Mouse (Mus musculus): ENCODE results near the gene Spi1. TPM values are rescaled to one million over a fixed set of nuclear protein-coding genes. Genes with fewer than 3 reads are reported as not detected.
"Not testable (repeated sequence)": the region's sequence is repeated elsewhere in the genome, so short reads cannot be mapped to it uniquely, and the experiment has no call there.

The Spi1 gene
- polyA plus RNA-seq, 1 experiment from 2014 or later = 9.4 TPM

GRCm38 (mm10) chr2:91109241-91109640 lies 27.1 kb downstream of the Spi1 start:
- Histone ChIP-seq H3K27ac (no peak overlapping the region), H3K4me3 (no peak overlapping the region), H3K4me2 (no peak overlapping the region), H3K4me1 (0 out of 2 replicates have a peak, but pooled peaks cover 6% of the 10 kb centered on the region), H3K9me3 (no peaks in the 10 kb centered on the region), H3K27me3 (no peaks in the 10 kb centered on the region), H3K9ac (no peak overlapping the region), H3K36me3 (no peaks in the 10 kb centered on the region)
- WGBS = 84% methylated on average over 5 of the region's 5 CpGs
- ATAC-seq (ENCODE audit: insufficient number of reproducible peaks, low FRiP score, low TSS enrichment, low read depth) = no peak

DNA sequence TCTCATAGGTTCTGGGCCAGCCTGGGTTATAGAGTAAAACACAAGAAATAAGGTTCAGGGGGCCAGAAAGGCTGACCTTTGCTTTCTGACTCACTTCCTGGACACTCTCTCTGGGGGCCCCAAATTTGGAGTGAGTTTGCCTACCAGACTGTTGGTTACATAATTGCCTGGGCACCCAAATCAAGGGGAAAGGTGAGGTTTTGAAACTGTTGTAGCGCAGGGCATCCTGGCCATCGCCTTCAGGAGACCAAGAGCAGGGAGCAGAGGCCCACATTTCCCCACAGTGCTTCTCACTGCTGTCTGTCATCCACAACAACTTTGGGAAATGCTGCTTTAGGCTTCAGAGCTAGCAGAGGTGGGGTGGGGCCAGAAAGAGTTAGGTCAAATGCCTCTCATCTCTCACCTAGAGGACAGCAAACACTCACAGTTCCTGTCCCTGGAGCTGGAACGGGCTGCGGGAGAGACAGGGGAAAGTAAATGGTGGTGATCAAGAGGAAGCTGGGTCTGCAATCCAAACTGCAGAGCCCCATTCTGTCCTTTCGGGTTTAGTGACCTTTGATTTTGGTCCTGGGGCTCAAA lies 27.7 kb downstream of the Spi1 start:
- H3K4me2 ChIP-seq = no peak overlapping the region
- no peaks in the 10 kb centered on the region for H3K9me3 ChIP-seq
- no peak overlapping the region for H3K9ac ChIP-seq
- no peak overlapping the region for H3K4me3 ChIP-seq
- no peak overlapping the region for H3K27ac ChIP-seq
- no peak for ATAC-seq (ENCODE audit: insufficient number of reproducible peaks, low FRiP score, low TSS enrichment, low read depth)
- H3K36me3 ChIP-seq = no peaks in the 10 kb centered on the region
- 0 out of 2 replicates have a peak, but pooled peaks cover 6% of the 10 kb centered on the region for H3K4me1 ChIP-seq
- 85% methylated on average over 5 of the region's 5 CpGs for WGBS
- H3K27me3 ChIP-seq = no peaks in the 10 kb centered on the region

DNA sequence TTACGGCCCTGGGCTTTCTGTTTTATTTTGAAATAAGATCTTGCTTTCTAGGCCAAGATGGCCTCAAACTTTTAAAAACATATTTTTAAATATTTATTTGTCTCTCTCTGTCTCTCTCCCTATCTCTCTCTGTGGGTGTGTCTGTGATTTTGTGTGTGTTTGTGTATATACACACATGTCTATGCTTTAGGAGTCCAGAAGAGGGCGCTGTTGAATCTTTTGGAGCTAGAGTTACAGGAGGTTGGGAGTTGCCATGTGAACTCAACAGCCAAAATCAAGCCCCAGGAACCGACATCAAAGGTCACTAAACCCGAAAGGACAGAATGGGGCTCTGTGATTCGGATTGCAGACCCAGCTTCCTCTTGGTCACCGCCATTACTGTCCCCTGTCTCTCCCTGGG lies 28.2 kb downstream of the Spi1 start:
- Histone ChIP-seq H3K9ac (no peak overlapping the region), H3K9me3 (no peaks in the 10 kb centered on the region), H3K4me1 (peaks cover 10% of the 10 kb centered on the region), H3K4me3 (no peak overlapping the region), H3K36me3 (no peaks in the 10 kb centered on the region), H3K4me2 (no peak overlapping the region), H3K27me3 (no peaks in the 10 kb centered on the region), H3K27ac (no peak overlapping the region)
- no peak for ATAC-seq (ENCODE audit: insufficient number of reproducible peaks, low FRiP score, low TSS enrichment, low read depth)
- 75% methylated on average over 6 of the region's 6 CpGs for WGBS

DNA sequence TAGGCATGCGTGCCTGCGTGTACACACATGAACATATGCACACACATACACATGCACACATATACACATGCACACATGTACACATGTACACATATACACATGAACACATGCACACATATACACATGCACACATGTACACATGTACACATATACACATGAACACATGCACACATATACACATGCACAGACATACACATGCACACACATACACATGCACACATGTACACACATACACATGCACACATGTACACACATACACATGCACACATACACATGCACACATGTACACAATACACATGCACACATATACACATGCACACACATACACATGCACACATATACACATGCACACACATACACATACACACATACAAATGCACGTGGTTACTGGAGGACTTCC lies 29.6 kb downstream of the Spi1 start:
- WGBS = 83% methylated on average over 3 of the region's 3 CpGs
- H3K4me1 ChIP-seq = peaks cover 11% of the 10 kb centered on the region
- not testable (repeated sequence) for ATAC-seq (ENCODE audit: insufficient number of reproducible peaks, low FRiP score, low TSS enrichment, low read depth); H3K9me3 ChIP-seq; H3K4me3 ChIP-seq; H3K9ac ChIP-seq; H3K4me2 ChIP-seq; H3K36me3 ChIP-seq; H3K27me3 ChIP-seq; H3K27ac ChIP-seq

DNA sequence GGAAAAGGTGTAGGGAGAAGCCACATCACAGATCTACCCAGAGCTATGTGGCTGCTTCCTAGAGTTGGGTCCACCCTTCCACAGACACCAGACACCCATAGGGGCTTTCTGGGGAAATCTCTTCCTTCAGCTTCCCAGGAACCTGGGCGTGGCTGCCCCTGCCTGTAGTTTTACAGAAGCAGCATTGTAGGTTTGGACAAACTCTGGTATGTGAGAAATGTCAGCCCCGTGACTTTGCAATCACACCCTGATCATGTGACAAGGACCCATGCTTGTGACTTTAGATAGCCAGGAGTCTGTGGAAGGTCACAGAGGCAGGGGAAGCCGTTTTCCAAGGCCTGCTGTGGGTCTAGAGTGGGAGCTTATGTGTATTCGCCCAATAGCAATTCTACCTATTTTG lies 30.3 kb downstream of the Spi1 start:
- Histone ChIP-seq H3K9ac (no peak overlapping the region), H3K36me3 (no peaks in the 10 kb centered on the region), H3K27ac (no peak overlapping the region), H3K4me3 (no peak overlapping the region), H3K4me1 (peaks cover 11% of the 10 kb centered on the region), H3K4me2 (no peak overlapping the region), H3K9me3 (no peaks in the 10 kb centered on the region), H3K27me3 (peaks cover 6% of the 10 kb centered on the region; the same call in 1 of the 2 replicates)
- WGBS = 47% methylated on average over 4 of the region's 4 CpGs
- ATAC-seq (ENCODE audit: insufficient number of reproducible peaks, low FRiP score, low TSS enrichment, low read depth) = no peak

DNA sequence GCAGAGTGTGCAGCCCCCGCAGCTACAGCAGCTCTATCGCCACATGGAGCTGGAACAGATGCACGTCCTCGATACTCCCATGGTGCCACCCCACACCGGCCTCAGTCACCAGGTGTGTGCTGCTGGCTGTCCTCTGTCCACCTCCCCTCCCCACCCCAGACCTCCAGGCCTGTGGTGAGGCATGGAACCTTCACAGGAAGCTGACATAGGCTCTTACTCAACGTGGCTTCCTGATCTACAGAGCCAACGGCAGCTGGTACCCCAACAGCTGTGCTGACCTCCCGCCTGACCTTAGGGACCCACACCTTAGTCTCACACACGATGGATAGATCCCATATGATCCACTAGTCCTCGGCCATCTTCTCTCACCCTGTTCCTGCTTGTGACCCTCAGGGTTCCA lies 31.1 kb downstream of the Spi1 start:
- peaks cover 6% of the 10 kb centered on the region; the same call in 1 of the 2 replicates for H3K27me3 ChIP-seq
- ATAC-seq (ENCODE audit: insufficient number of reproducible peaks, low FRiP score, low TSS enrichment, low read depth) = no peak
- no peak overlapping the region for H3K27ac ChIP-seq
- no peak overlapping the region for H3K9ac ChIP-seq
- no peak overlapping the region for H3K4me3 ChIP-seq
- no peaks in the 10 kb centered on the region for H3K36me3 ChIP-seq
- H3K9me3 ChIP-seq = no peaks in the 10 kb centered on the region
- H3K4me2 ChIP-seq = no peak overlapping the region
- WGBS = 73% methylated on average over 10 of the region's 10 CpGs
- H3K4me1 ChIP-seq = peaks cover 11% of the 10 kb centered on the region

GRCm38 (mm10) chr2:91113852-91114251 lies 31.7 kb downstream of the Spi1 start:
- peaks cover 6% of the 10 kb centered on the region; the same call in 1 of the 2 replicates for H3K27me3 ChIP-seq
- no peak overlapping the region for H3K9ac ChIP-seq
- H3K27ac ChIP-seq = no peak overlapping the region
- no peak overlapping the region for H3K4me2 ChIP-seq
- no peaks in the 10 kb centered on the region for H3K9me3 ChIP-seq
- no peak for ATAC-seq (ENCODE audit: insufficient number of reproducible peaks, low FRiP score, low TSS enrichment, low read depth)
- 74% methylated on average over 6 of the region's 6 CpGs for WGBS
- peaks cover 11% of the 10 kb centered on the region for H3K4me1 ChIP-seq
- no peak overlapping the region for H3K4me3 ChIP-seq
- H3K36me3 ChIP-seq = no peaks in the 10 kb centered on the region

DNA sequence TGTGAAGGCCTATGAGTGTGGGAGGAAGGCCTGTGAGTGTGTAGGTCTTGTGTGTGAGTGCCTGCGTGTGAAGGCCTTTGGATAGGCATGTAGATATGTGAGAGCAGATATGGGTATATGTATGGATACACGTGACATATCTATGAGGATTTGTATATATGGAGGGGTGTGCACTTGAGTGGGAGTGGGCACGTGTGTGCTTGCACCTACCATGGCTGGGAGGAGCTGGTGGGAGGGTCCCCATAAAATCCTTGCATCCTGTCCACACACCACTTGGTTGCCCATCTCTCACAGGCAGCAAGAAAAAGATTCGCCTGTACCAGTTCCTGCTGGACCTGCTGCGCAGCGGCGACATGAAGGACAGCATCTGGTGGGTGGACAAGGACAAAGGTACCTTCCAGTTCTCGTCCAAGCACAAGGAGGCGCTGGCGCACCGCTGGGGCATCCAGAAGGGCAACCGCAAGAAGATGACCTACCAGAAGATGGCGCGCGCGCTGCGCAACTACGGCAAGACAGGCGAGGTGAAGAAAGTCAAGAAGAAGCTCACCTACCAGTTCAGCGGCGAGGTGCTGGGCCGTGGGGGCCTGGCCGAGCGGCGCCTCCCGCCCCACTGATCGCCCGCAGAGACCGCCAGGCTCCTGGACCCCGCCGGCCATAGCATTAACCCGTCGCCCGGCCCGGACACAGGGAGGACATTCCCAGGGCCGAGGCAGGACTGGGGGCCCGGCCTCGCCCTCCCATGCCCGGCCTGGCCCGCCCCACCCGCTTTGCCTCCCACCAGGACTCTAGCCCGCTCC lies 32.8 kb downstream of the Spi1 start:
- H3K27ac ChIP-seq = no peak overlapping the region
- H3K27me3 ChIP-seq = peaks cover 6% of the 10 kb centered on the region; the same call in 1 of the 2 replicates
- peak overlapping the region; percentile 44 for H3K9ac ChIP-seq
- H3K36me3 ChIP-seq = no peaks in the 10 kb centered on the region
- WGBS = 6% methylated on average over 41 of the region's 42 CpGs
- ATAC-seq (ENCODE audit: insufficient number of reproducible peaks, low FRiP score, low TSS enrichment, low read depth) = no peak; the same call in 1 of the 2 replicates
- H3K9me3 ChIP-seq = no peaks in the 10 kb centered on the region
- H3K4me2 ChIP-seq = peak overlapping the region; percentile 92
- peaks cover 11% of the 10 kb centered on the region for H3K4me1 ChIP-seq
- H3K4me3 ChIP-seq = peak overlapping the region; percentile 44

DNA sequence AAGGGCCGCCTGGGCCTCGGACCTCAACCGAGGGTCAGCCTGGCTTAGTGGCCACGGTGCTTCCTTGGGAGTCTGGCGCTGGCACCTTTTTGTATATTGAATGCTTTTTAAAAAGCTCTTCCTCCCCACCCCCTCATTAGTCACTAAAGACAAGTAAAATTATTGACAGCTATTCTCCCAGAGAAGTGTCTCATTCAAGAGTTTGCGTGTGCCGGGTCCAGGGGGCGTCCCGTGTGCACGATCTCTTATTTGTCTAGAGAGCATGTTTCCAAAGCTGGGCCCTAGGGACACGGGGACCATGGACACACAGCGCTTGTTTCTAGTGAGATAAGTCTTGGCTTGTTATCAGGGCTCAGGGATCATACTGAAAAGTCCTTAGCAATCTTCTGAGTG lies 33.4 kb downstream of the Spi1 start:
- H3K9ac ChIP-seq = peak overlapping the region; percentile 44
- peaks cover 6% of the 10 kb centered on the region; the same call in 1 of the 2 replicates for H3K27me3 ChIP-seq
- no peak overlapping the region for H3K27ac ChIP-seq
- ATAC-seq (ENCODE audit: insufficient number of reproducible peaks, low FRiP score, low TSS enrichment, low read depth) = no peak
- no peaks in the 10 kb centered on the region for H3K36me3 ChIP-seq
- peak overlapping the region; percentile 44 for H3K4me3 ChIP-seq
- H3K9me3 ChIP-seq = no peaks in the 10 kb centered on the region
- 33% methylated on average over 12 of the region's 12 CpGs for WGBS
- H3K4me2 ChIP-seq = peak overlapping the region; percentile 92
- peaks cover 11% of the 10 kb centered on the region for H3K4me1 ChIP-seq

DNA sequence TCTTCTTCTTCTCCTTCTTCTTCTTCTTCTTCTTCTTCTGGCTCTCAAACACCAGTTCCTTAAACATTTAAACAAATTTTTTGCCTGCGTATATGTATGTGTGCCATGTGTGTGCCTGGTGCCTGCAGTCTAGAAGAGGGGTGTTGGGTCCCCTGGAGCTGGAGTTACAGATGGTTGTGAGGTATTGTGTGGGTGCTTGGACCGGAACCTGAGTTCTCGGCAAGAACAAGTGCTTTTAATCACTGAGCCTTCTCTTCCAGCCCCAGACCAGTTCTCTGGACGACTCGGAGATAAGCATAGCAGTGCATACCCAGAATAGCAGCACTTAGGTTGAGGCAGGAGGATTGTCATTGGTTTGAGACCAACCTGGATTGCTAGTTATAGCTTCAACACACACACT lies 34.7 kb downstream of the Spi1 start:
- no peak overlapping the region for H3K4me3 ChIP-seq
- ATAC-seq (ENCODE audit: insufficient number of reproducible peaks, low FRiP score, low TSS enrichment, low read depth) = no peak
- WGBS = 80% methylated on average over 5 of the region's 5 CpGs

GRCm38 (mm10) chr2:91117585-91118275 lies 35.5 kb downstream of the Spi1 start, which contains the start of gene Mybpc3:
Mybpc3 (plus strand) TSS chr2:91118144.
- Histone ChIP-seq H3K27ac (no peak within 1 kb of the TSS), H3K4me3 (no peak within 1 kb of the TSS), H3K27me3 (peaks cover 6% of the 10 kb centered on the region; the same call in 1 of the 2 replicates), H3K36me3 (no peaks in the 10 kb centered on the region), H3K4me1 (peaks cover 6% of the 10 kb centered on the region), H3K9me3 (no peaks in the 10 kb centered on the region), H3K9ac (no peak within 1 kb of the TSS), H3K4me2 (no peak within 1 kb of the TSS)
- 79% methylated on average over 11 of the region's 11 CpGs for WGBS
- no peak for ATAC-seq (ENCODE audit: insufficient number of reproducible peaks, low FRiP score, low TSS enrichment, low read depth)

More for the DNA sequence above, 34.7 kb downstream of the Spi1 start:
- H3K36me3 ChIP-seq = no peaks in the 10 kb centered on the region
- H3K27ac ChIP-seq = no peak overlapping the region
- H3K4me1 ChIP-seq = peaks cover 11% of the 10 kb centered on the region
- H3K9me3 ChIP-seq = no peaks in the 10 kb centered on the region
- no peak overlapping the region for H3K9ac ChIP-seq
- H3K4me2 ChIP-seq = no peak overlapping the region
- H3K27me3 ChIP-seq = peaks cover 6% of the 10 kb centered on the region; the same call in 1 of the 2 replicates

DNA sequence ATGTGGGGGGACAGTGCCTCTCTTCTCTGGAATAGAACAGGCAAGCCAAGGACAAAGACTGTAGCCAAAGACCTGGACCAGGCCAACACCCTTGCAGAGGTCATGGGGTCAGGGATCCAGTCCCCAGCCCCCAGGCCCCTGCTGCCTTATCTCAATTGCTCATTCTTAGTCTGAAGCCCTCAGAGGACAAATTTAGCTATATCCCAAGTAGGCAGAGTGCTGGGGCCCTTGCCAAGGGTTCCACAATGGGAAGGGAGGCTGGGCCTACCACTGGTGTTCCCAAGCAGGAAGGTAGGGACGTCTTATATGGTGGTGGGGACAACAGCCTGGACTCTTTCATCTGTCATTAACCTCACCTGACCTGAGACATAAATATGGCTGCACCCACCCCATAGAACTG lies 36.5 kb downstream of the Spi1 start:
- Histone ChIP-seq H3K9me3 (no peaks in the 10 kb centered on the region), H3K4me2 (no peak overlapping the region), H3K4me3 (no peak overlapping the region), H3K27ac (no peak overlapping the region), H3K4me1 (peaks cover 5% of the 10 kb centered on the region), H3K27me3 (peaks cover 6% of the 10 kb centered on the region; the same call in 1 of the 2 replicates), H3K9ac (no peak overlapping the region), H3K36me3 (no peaks in the 10 kb centered on the region)
- WGBS = 37% methylated on average over 1 of the region's 1 CpGs
- no peak for ATAC-seq (ENCODE audit: insufficient number of reproducible peaks, low FRiP score, low TSS enrichment, low read depth)
